Mouse (Mus musculus) hindbrain, embryonic 12.5 days (tissue): ENCODE results near the gene Ppp1r12a. TPM values are rescaled to one million over a fixed set of nuclear protein-coding genes. Genes with fewer than 3 reads are reported as not detected.

Experiments
- ATAC-seq: fragments of 200-750 bp; cut with Nextera tagmentation; 2 replicates; pipeline ENCODE4 v1.8.0; 2017; ENCODE audit warnings: moderate TSS enrichment; ENCODE audit not compliant: low FRiP score
- H3K27ac ChIP-seq: fragments of 300-500 bp; sonication (generic); 2 replicates; pipeline ENCODE4 v1.5.1; 2016; ENCODE audit warnings: mild to moderate bottlenecking
- H3K27me3 ChIP-seq: fragments of 300-500 bp; sonication (generic); 2 replicates; pipeline ENCODE4 v1.6.1; 2016; ENCODE audit warnings: mild to moderate bottlenecking
- H3K36me3 ChIP-seq: fragments of 300-500 bp; sonication (generic); 2 replicates; pipeline ENCODE4 v1.6.1; 2016; ENCODE audit warnings: mild to moderate bottlenecking
- H3K4me1 ChIP-seq: fragments of 300-500 bp; sonication (generic); 2 replicates; pipeline ENCODE4 v1.6.1; 2016
- H3K4me2 ChIP-seq: fragments of 300-500 bp; sonication (generic); replicated peaks from 2 replicates; pipeline ENCODE4 v1.6.1; 2016; ENCODE audit warnings: mild to moderate bottlenecking
- H3K4me3 ChIP-seq: fragments of 300-500 bp; sonication (generic); 2 replicates; pipeline ENCODE4 v1.5.1; 2016; ENCODE audit warnings: mild to moderate bottlenecking
- H3K9ac ChIP-seq: fragments of 300-500 bp; sonication (generic); 2 replicates; pipeline ENCODE4 v1.6.1; 2016; ENCODE audit warnings: mild to moderate bottlenecking, moderate library complexity
- H3K9me3 ChIP-seq: fragments of 300-500 bp; sonication (generic); replicated peaks from 2 replicates; pipeline ENCODE4 v1.6.1; 2016; ENCODE audit warnings: mild to moderate bottlenecking
- WGBS: fragments of 180-500 bp; shearing (Covaris S2); methylation state at CpG from one replicate; pipeline ENCODE4 v1.1.7; 2016; 5-methylcytosine and 5-hydroxymethylcytosine counted together
- polyA plus RNA-seq: library from polyadenylated mRNA; unstranded; fragments of >200 nt; fragmentation: Nextera tagmentation; extraction: Ambion mirVana; gene quantifications from 2 replicates; pipeline ENCODE4 v1.2.1, GENCODE M21; 2016

Gene Ppp1r12a
- polyA plus RNA-seq, 1 experiment from 2014 or later = 93.0 TPM

DNA sequence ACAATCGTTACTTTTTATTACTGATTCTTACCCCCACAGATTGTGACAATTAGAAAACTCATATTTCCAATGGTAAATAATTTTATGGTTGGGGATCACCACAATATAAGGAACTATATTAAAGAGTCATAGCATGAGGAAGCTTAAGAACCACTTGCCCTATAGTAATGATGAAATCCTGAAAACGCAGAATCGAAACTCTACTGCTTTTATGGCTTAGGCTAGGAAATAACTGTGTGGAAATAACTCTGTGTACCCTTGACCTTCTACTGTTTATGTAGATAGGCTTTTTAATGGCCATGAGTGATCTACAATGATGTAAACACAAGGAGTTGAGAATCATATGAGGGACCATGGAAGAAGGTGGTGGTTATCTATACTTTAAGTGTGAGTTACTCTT, 21.3 kb upstream of the Ppp1r12a start:
- no peak overlapping the region for H3K4me2 ChIP-seq

DNA sequence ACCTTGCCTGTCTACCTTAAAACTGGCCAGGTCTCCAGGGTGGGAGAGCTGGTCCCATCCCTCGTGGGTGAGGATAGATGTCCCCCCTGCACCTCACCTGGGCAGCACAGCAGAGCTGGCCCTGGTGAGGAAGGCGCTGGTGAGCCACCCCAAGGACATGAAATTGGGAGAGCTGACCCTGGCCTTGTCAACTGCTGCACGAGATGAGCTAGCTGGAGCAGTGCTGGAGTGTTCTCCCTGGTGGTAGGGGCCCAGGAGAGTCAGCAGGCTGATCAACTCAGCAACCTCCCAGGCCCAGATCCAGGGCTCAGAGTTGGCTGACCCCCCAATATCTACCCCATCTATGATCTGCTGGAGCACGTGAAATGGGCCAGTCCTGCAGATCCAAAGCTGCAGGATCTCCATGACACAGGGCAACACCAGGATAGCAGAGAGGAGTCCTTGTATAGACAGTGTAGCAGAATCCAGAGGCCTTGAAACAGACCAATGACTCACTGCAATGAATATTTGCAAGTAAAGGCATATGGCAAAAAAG, 17.9 kb upstream of the Ppp1r12a start:
- no peak for ATAC-seq
- 86% methylated on average over 4 of the region's 4 CpGs for WGBS

More for the DNA sequence above, 21.3 kb upstream of the Ppp1r12a start:
- WGBS = 94% methylated on average over 3 of the region's 3 CpGs
- Histone ChIP-seq H3K36me3 (no peaks in the 10 kb centered on the region), H3K9ac (no peak overlapping the region), H3K4me1 (no peaks in the 10 kb centered on the region), H3K9me3 (no peaks in the 10 kb centered on the region), H3K27me3 (no peaks in the 10 kb centered on the region), H3K4me3 (no peak overlapping the region), H3K27ac (no peak overlapping the region)
- ATAC-seq = no peak

DNA sequence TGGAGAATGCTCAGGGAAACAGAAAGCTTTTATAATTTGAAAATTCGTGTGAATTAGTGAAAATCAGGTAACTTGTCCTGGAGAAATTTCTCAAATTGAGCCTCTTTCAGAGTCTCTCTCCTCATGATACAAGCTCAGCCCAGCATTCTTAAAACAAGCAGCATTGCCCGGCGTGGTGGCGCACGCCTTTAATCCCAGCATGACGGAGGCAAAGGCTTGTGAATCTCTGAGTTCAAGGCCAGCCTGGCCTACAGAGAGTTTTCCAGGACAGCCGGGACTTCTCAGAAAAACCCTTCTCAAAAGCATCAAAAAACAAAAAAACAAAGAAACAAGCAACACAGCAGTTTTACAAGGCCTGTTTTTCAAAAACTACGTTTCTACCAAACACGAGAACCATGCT, 16.3 kb upstream of the Ppp1r12a start:
- H3K36me3 ChIP-seq = no peaks in the 10 kb centered on the region
- H3K4me3 ChIP-seq = no peak overlapping the region
- H3K4me2 ChIP-seq = no peak overlapping the region
- no peak overlapping the region for H3K9ac ChIP-seq
- WGBS = 82% methylated on average over 9 of the region's 9 CpGs
- H3K27ac ChIP-seq = no peak overlapping the region
- no peaks in the 10 kb centered on the region for H3K9me3 ChIP-seq
- no peaks in the 10 kb centered on the region for H3K27me3 ChIP-seq
- no peak for ATAC-seq
- H3K4me1 ChIP-seq = no peaks in the 10 kb centered on the region

More for the DNA sequence above, 17.9 kb upstream of the Ppp1r12a start:
- Histone ChIP-seq H3K9ac (no peak overlapping the region), H3K4me1 (no peaks in the 10 kb centered on the region), H3K27ac (no peak overlapping the region), H3K9me3 (no peaks in the 10 kb centered on the region), H3K4me3 (no peak overlapping the region), H3K36me3 (no peaks in the 10 kb centered on the region), H3K27me3 (no peaks in the 10 kb centered on the region), H3K4me2 (no peak overlapping the region)

DNA sequence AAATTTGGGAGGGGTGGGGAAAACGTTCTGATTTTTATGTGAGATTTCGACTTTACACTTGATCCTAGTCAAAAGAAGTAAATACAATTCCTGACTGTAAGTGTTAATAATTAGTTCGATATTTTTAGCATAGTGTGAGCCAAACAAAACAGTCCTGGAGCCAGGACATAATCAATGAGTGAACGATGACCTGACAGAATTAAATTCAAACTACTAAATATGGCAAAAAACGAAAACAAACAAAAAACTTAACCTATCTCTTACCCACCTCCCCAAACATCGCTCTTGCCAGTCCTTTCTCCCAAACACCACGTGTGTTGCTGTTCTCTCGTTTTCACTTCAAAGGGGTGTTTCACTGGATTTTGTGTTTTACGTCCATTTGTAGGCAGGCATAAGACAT, 15.0 kb upstream of the Ppp1r12a start:
- Histone ChIP-seq H3K27me3 (no peaks in the 10 kb centered on the region), H3K9ac (no peak overlapping the region), H3K4me1 (no peaks in the 10 kb centered on the region), H3K36me3 (no peaks in the 10 kb centered on the region), H3K9me3 (no peaks in the 10 kb centered on the region), H3K4me3 (no peak overlapping the region), H3K27ac (no peak overlapping the region), H3K4me2 (no peak overlapping the region)
- 90% methylated on average over 9 of the region's 9 CpGs for WGBS
- ATAC-seq = no peak

DNA sequence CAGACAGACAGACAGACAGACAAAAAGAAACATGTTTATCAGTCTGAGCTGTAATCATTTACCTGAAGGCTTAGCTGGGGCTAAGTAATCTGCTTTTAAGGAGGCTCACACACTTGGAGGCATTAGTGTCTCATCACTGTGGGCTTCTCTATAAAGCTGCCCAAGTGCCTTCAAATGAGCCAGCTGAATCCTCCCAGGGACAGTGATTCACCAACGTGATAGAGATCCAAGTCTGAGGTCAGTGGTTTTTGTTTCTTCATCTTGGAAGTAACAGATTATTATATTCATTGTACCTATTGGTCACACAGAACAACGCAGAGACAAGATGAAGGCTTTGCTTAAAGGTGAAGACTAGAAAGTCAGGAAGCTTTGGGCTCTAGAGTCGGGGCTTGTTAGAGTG, 8.7 kb upstream of the Ppp1r12a start:
- WGBS = 82% methylated on average over 3 of the region's 3 CpGs
- Histone ChIP-seq H3K4me3 (no peak overlapping the region), H3K9me3 (no peaks in the 10 kb centered on the region), H3K36me3 (no peaks in the 10 kb centered on the region), H3K9ac (no peak overlapping the region), H3K4me2 (no peak overlapping the region), H3K4me1 (no peaks in the 10 kb centered on the region), H3K27me3 (no peaks in the 10 kb centered on the region), H3K27ac (no peak overlapping the region)
- no peak for ATAC-seq

DNA sequence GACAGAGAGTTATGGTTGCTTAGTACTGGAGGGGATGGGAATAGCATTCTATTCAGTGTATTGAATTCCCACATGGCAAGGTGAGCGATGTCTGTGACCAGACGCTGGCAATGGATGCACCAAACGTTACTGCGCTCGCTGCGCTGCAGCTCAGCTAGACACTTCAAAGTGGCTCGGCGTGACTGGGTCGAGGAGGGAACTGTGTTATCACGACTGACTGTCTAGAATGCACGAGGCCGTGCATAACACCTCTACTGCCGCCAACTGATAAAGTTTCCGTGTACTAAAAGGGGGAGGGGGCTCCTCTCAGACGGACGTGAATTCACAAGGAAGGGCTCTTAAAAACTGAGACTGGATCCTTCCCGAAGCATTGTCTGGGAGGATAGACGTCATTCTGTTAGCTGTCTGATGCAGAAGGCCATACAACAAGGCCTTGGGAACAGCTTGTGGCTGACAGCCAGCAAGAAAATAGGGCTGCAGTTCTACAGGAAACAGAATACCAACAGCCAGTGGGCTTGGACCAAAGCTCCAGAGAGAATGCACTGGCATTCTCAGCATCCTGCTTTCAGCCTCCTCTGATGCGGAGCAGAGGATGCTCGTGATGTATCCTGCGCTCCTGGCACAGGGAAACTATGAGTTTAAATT, 6.8 kb upstream of the Ppp1r12a start:
- Histone ChIP-seq H3K27ac (no peak overlapping the region), H3K4me2 (no peak overlapping the region), H3K9me3 (no peaks in the 10 kb centered on the region), H3K27me3 (no peaks in the 10 kb centered on the region), H3K4me3 (no peak overlapping the region), H3K4me1 (no peaks in the 10 kb centered on the region), H3K9ac (no peak overlapping the region), H3K36me3 (no peaks in the 10 kb centered on the region)
- 81% methylated on average over 21 of the region's 21 CpGs for WGBS
- no peak for ATAC-seq

DNA sequence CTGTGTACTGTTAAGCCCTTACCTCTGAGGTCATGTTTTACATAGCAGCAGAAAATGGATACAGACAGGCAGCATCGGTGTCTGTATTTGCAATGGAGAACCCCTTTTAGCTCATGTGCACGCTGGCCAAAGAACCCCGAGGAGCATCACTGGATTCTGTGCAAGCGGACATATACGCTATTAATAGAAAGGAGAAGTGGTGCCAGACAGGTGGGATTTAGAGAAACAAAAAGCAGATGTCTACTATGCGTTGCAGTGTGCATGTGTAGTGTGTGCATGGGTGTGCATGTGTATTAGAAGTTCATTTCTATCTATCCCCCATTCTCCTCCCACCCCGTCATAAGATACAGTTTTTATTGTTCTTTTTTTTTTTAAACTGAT, 6.3 kb upstream of the Ppp1r12a start:
- no peak overlapping the region for H3K4me2 ChIP-seq
- H3K9me3 ChIP-seq = no peaks in the 10 kb centered on the region
- no peak overlapping the region for H3K9ac ChIP-seq
- no peak for ATAC-seq
- H3K27me3 ChIP-seq = no peaks in the 10 kb centered on the region
- H3K27ac ChIP-seq = no peak overlapping the region
- WGBS = 90% methylated on average over 7 of the region's 7 CpGs
- no peaks in the 10 kb centered on the region for H3K36me3 ChIP-seq
- no peaks in the 10 kb centered on the region for H3K4me1 ChIP-seq
- H3K4me3 ChIP-seq = no peak overlapping the region

DNA sequence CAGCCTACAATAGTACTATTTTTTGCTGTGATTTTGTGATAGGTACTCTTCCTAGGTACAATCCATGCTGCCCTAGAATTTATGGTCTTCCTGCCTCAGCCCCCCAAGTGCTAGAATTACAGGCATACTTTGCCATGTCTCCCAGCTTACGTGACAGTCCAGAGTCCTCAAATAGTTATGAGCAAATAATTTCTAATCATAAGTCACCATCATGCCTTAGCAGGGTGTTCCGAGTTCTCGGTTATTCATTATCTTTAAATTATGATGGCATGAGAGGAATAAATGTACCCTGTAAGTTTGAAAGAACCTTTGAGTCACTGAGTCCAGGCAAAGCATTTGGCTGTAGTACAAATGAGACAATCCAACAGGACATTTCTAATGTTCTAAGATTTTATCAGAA, 5.9 kb upstream of the Ppp1r12a start:
- no peak overlapping the region for H3K27ac ChIP-seq
- no peak overlapping the region for H3K4me3 ChIP-seq
- H3K9me3 ChIP-seq = no peaks in the 10 kb centered on the region
- no peak overlapping the region for H3K4me2 ChIP-seq
- no peaks in the 10 kb centered on the region for H3K27me3 ChIP-seq
- H3K9ac ChIP-seq = no peak overlapping the region
- H3K36me3 ChIP-seq = no peaks in the 10 kb centered on the region
- ATAC-seq = no peak
- WGBS = 93% methylated on average over 3 of the region's 3 CpGs
- peaks cover 2% of the 10 kb centered on the region; the same call in 1 of the 2 replicates for H3K4me1 ChIP-seq

DNA sequence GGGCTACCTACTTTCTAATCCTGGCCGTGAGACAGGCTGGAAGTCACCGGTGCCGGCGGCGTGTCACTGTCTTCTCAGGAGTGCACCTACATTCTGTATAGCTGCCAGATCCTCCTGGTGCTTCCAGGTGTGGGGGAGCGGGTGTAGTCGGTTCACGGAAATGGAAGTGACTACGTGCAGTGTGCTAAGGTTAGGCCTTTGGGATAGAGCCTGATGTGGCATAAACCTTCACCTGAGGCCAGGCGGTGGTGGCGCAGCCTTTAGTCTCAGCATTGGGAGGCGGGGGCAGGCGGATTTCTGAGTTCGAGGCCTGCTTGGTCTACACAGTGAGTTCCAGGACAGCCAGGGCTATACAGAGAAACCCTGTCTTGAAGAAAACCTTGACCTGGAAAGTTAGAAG, 3.0 kb upstream of the Ppp1r12a start:
- Histone ChIP-seq H3K27me3 (no peaks in the 10 kb centered on the region), H3K4me3 (no peak overlapping the region), H3K9ac (no peak overlapping the region), H3K36me3 (no peaks in the 10 kb centered on the region), H3K4me1 (peaks cover 6% of the 10 kb centered on the region), H3K9me3 (no peaks in the 10 kb centered on the region), H3K27ac (no peak overlapping the region), H3K4me2 (no peak overlapping the region)
- ATAC-seq = no peak
- 93% methylated on average over 14 of the region's 14 CpGs for WGBS

DNA sequence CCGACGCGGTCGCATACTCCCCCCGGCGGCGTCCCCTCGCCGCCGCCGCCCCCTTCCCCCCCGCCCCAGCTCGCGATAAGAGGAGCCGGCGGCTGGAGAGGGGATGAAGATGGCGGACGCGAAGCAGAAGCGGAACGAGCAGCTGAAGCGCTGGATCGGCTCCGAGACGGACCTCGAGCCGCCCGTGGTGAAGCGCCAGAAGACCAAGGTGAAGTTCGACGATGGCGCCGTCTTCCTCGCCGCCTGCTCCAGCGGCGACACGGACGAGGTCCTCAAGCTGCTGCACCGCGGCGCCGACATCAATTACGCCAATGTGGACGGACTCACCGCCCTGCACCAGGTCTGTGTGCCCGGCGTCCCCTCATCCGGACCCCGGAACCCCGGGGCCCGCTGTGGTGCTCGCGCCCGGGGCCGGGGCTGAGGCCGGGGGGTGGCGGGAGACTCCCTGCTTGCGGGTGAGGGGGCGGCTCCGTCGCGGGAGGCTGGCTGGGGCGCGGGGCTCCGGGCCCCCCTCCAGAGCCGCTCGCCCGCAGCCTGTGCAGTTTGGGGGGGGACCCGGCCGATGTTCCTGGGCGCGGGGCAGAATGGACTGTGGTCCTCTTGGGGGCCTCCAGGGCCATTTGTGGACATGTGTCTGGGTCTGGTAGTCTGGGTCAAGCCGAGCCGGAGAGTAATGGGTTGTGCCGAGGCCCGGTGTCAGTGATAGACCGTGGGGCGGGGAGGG, 466 bp downstream of the Ppp1r12a start:
- Histone ChIP-seq H3K9ac (peak overlapping the region; percentile 100), H3K4me2 (peak overlapping the region; percentile 74), H3K27me3 (no peaks in the 10 kb centered on the region), H3K36me3 (no peaks in the 10 kb centered on the region), H3K27ac (peak overlapping the region; percentile 99), H3K9me3 (no peaks in the 10 kb centered on the region), H3K4me3 (peak overlapping the region; percentile 94), H3K4me1 (peaks cover 20% of the 10 kb centered on the region)
- WGBS = under 1% methylated on average over 64 of the region's 79 CpGs
- peak; percentile 71 for ATAC-seq

DNA sequence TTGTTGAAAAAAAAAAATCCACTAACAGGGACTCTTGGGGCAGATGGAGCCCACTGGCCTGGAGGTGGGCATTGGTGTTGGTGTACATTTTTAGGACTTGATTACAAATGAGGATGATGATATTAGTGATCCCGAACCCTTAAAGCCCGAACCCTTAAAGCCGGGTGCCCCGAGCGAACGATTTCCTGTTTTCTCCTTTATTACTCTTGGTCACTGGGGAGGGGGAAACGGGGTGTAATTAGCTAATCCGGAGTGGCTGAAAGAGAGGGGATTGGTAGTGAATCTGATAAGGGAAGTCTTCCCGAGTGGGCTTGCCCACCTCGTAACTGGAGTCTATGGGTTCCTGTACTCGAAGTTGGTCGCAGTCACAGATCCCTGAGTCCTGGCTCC, 1.0 kb downstream of the Ppp1r12a start:
- under 1% methylated on average over 12 of the region's 12 CpGs for WGBS
- Histone ChIP-seq H3K9ac (peak overlapping the region; percentile 100), H3K4me2 (peak overlapping the region; percentile 74), H3K4me1 (peaks cover 20% of the 10 kb centered on the region), H3K27ac (peak overlapping the region; percentile 99), H3K4me3 (peak overlapping the region; percentile 94), H3K36me3 (no peaks in the 10 kb centered on the region), H3K27me3 (no peaks in the 10 kb centered on the region), H3K9me3 (no peaks in the 10 kb centered on the region)
- ATAC-seq = no peak

DNA sequence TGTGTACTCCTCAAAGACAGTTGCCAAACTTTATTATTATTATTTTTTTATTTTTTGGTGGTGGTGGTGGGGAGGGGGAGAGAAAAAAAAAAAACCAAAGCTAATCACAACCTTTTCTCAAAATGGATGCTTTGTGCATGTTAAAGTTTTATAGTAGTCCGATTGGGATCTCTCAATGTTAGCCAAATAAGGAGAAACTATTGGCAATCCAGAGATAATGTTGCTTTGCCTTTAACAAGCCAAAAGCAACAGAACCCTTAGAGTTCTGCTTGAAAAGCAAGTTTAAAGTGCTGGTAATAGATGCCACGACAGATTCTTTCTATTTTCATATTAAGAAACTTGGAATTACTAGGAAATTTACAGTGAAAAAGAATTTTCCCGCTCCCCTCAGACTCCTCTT, 1.5 kb downstream of the Ppp1r12a start:
- Histone ChIP-seq H3K9me3 (no peaks in the 10 kb centered on the region), H3K4me2 (peak overlapping the region; percentile 74), H3K27me3 (no peaks in the 10 kb centered on the region), H3K9ac (peak overlapping the region; percentile 100), H3K4me3 (peak overlapping the region; percentile 94), H3K4me1 (peaks cover 20% of the 10 kb centered on the region), H3K27ac (0 out of 2 replicates have a peak overlapping the region, but pooled peaks have one; percentile 99), H3K36me3 (no peaks in the 10 kb centered on the region)
- 33% methylated on average over 3 of the region's 3 CpGs for WGBS
- ATAC-seq = no peak

DNA sequence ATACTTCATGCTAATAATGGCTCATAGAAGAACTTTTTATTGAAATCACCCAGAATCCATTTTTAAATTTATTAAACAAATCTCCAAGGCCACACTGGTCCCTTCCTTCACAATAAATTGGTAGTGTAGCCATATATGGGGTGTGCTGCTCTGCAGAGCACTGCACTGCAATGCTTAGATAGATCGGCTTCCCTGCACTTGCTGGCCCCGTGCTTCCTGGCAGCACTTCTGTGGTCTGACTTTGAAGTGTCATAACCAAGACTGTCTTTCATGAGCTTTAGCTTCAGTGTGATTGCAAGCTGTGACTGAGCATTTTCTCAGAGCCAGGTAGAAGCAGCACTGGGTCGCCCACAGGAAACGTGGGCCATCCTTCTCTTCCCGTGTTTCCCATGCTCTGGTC, 5.8 kb downstream of the Ppp1r12a start:
- Histone ChIP-seq H3K4me3 (no peak overlapping the region), H3K27ac (no peak overlapping the region), H3K36me3 (no peaks in the 10 kb centered on the region), H3K4me1 (peaks cover 21% of the 10 kb centered on the region), H3K27me3 (no peaks in the 10 kb centered on the region), H3K4me2 (no peak overlapping the region), H3K9ac (no peak overlapping the region), H3K9me3 (no peaks in the 10 kb centered on the region)
- ATAC-seq = no peak
- WGBS = 91% methylated on average over 5 of the region's 5 CpGs
